Comparison of ENCODE assay signal across 14 mouse cellular contexts in the genomic region with DNA sequence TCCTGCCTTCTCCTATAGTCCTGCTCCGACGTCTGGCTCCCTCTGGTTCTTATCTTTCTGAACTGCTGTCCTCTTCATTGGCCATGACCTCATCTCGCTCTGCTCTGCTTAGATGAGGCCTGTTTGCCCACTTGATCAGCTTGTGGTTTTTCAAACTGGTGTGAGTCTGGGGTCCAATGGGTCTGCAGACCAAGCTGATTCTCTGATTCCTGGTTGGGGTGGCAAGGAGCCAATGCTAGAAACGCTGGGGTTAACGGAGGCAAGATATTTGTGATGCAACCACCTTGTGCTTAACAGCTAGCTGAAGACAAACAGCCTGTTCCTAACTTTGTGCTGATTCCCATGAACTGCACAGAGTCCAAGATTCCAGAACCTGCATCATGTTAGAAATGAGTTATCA.
"Had no signal": no experiment of that assay in that cellular context is flagged by ENCODE, and none has a peak within 500 bp of the region (broad histone marks: within the 10 kb centered on the region; RNA-seq: fewer than 3 reads in every experiment).

No protein-coding gene starts in this region.

- ATAC-seq: intestine, embryonic 15.5 days had no signal

- DNase-seq: kidney, adult 2 months; kidney, postnatal 10 days; kidney, postnatal 36 days; layer of hippocampus, postnatal 36 days; left cerebral cortex, postnatal 4 days; lung, adult 2 months; lung, postnatal 4 days; midbrain, embryonic 14.5 days; thymus, adult 18-20 months had no signal

- H3K9ac ChIP-seq: intestine, embryonic 15.5 days; limb, embryonic 12.5 days; limb, embryonic 15.5 days; liver, embryonic 14.5 days had no signal

- H3K4me1 ChIP-seq: intestine, embryonic 15.5 days; limb, embryonic 12.5 days; limb, embryonic 15.5 days had no signal

- H3K36me3 ChIP-seq: intestine, embryonic 15.5 days; limb, embryonic 12.5 days; limb, embryonic 15.5 days had no signal

- H3K27me3 ChIP-seq: intestine, embryonic 15.5 days; limb, embryonic 12.5 days; limb, embryonic 15.5 days had no signal

- H3K4me2 ChIP-seq: intestine, embryonic 15.5 days; limb, embryonic 12.5 days; limb, embryonic 15.5 days; midbrain, embryonic 11.5 days had no signal

- H3K4me3 ChIP-seq: intestine, embryonic 15.5 days; limb, embryonic 12.5 days; limb, embryonic 15.5 days had no signal

- H3K27ac ChIP-seq: intestine, embryonic 15.5 days; limb, embryonic 12.5 days; limb, embryonic 15.5 days; liver, embryonic 14.5 days had no signal

- H3K9me3 ChIP-seq: intestine, embryonic 15.5 days; limb, embryonic 12.5 days; limb, embryonic 15.5 days had no signal
